Mouse (Mus musculus): ENCODE results near the gene Tgds.
"Not testable (repeated sequence)": the region's sequence is repeated elsewhere in the genome, so short reads cannot be mapped to it uniquely, and the experiment has no call there.

DNA sequence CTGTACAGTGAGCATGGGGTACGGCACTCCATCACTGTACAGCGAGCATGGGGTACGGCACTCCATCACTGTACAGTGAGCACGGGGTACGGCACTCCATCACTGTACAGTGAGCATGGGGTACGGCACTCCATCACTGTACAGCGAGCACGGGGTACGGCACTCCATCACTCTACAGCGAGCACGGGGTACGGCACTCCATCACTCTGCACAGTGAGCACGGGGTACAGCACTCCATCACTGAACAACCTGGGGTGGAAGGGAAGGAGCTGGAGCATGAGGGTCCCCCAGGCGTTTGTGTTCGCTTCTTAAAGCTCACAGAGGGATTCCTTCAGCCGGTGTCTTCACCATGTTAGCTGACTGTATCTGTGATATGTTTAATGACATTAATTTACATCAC, 23.5 kb upstream of the Tgds start:
- TF ChIP-seq CTCF, POLR2A (IDR thresholded peaks at IDR 0.05; ENCODE audit: extremely low read depth, insufficient read depth, low read length): not testable (repeated sequence)
